Mouse (Mus musculus) olfactory bulb, adult 2 months (tissue): Measurements from ENCODE around the gene Nradd. TPM values are rescaled to one million over a fixed set of nuclear protein-coding genes. Genes with fewer than 3 reads are reported as not detected.

Experiments used
- H3K27ac ChIP-seq: fragments of 200-500 bp; 2 replicates; pipeline ENCODE4 v1.5.1; 2012; ENCODE audit warnings: low read depth, low read length; ENCODE audit not compliant: insufficient read depth
- H3K4me1 ChIP-seq: fragments of 200-500 bp; 2 replicates; pipeline ENCODE4 v1.6.1; 2012; ENCODE audit warnings: low read length; ENCODE audit not compliant: control insufficient read depth, insufficient read depth
- H3K4me3 ChIP-seq: fragments of 200-500 bp; 2 replicates; pipeline ENCODE4 v1.5.1; 2012; ENCODE audit warnings: mild to moderate bottlenecking, low read depth, low read length, moderate library complexity; ENCODE audit not compliant: insufficient read depth
- CTCF ChIP-seq: fragments of 200-500 bp; IDR thresholded peaks from 2 replicates; pipeline ENCODE4 v1.5.1; 2012; ENCODE audit warnings: low read depth, mild to moderate bottlenecking, low read length, moderate library complexity; ENCODE audit not compliant: insufficient read depth
- POLR2A ChIP-seq: fragments of 200-500 bp; IDR thresholded peaks from 2 replicates; pipeline ENCODE4 v1.6.1; 2012; ENCODE audit warnings: mild to moderate bottlenecking, low read depth, low read length, moderate library complexity; ENCODE audit not compliant: insufficient read depth
- WGBS: fragments of 180-500 bp; shearing (Covaris S2); methylation state at CpG from one replicate; pipeline ENCODE4 v1.1.7; 2018; 5-methylcytosine and 5-hydroxymethylcytosine counted together
- polyA plus RNA-seq: library from polyadenylated mRNA; stranded (reverse); fragments of >200 nt; gene quantifications from 2 replicates; pipeline ENCODE4 v1.2.4, GENCODE M21; 2012; ENCODE audit warnings: low replicate concordance; ENCODE audit not compliant: missing spikeins, insufficient read depth, insufficient read length

The Nradd gene
- polyA plus RNA-seq, result not detected in 2 replicates

GRCm38 (mm10) chr9:110624361-110625166 is at the start of gene Nradd:
Nradd (minus strand) TSS chr9:110624452.
- 1% methylated on average over 41 of the region's 41 CpGs for WGBS
- TF ChIP-seq POLR2A (peak; percentile 58), CTCF (no peak)
- Histone ChIP-seq H3K4me1 (peaks cover 16% of the 10 kb centered on the region), H3K4me3 (peak within 1 kb of the TSS; percentile 48), H3K27ac (peak within 1 kb of the TSS; percentile 31)

- 51% methylated on average over 10 of the region's 10 CpGs for WGBS
- peaks cover 36% of the 10 kb centered on the region for H3K4me1 ChIP-seq
- TF ChIP-seq CTCF (no peak), POLR2A (no peak)
- peak overlapping the region; percentile 63 for H3K27ac ChIP-seq
- no peak overlapping the region for H3K4me3 ChIP-seq
Measured at GRCm38 (mm10) chr9:110673107-110673752, 49.0 kb upstream of the Nradd start.

- peak overlapping the region; percentile 63; the same call in 1 of the 2 replicates for H3K27ac ChIP-seq
- TF ChIP-seq POLR2A (no peak), CTCF (0 out of 2 replicates have a peak, but pooled peaks have one; percentile 13)
- peaks cover 37% of the 10 kb centered on the region for H3K4me1 ChIP-seq
- H3K4me3 ChIP-seq, result no peak overlapping the region
- 56% methylated on average over 7 of the region's 7 CpGs for WGBS
Measured at GRCm38 (mm10) chr9:110672462-110673106, 48.3 kb upstream of the Nradd start.

- Histone ChIP-seq H3K4me3 (no peak overlapping the region), H3K27ac (0 out of 2 replicates have a peak overlapping the region, but pooled peaks have one; percentile 14), H3K4me1 (peaks cover 36% of the 10 kb centered on the region)
- 84% methylated on average over 5 of the region's 5 CpGs for WGBS
- TF ChIP-seq CTCF (no peak), POLR2A (no peak)
Measured at GRCm38 (mm10) chr9:110669785-110670184, 45.5 kb upstream of the Nradd start.

GRCm38 (mm10) chr9:110668601-110669293 is 44.5 kb upstream of the Nradd start:
- Histone ChIP-seq H3K27ac (no peak overlapping the region), H3K4me1 (peaks cover 32% of the 10 kb centered on the region), H3K4me3 (no peak overlapping the region)
- no peak for TF ChIP-seq CTCF
- no peak for TF ChIP-seq POLR2A
- WGBS, result 85% methylated on average over 6 of the region's 6 CpGs

GRCm38 (mm10) chr9:110667219-110667836 is 43.1 kb upstream of the Nradd start:
- Histone ChIP-seq H3K4me1 (peaks cover 20% of the 10 kb centered on the region), H3K4me3 (no peak overlapping the region), H3K27ac (no peak overlapping the region)
- 58% methylated on average over 4 of the region's 4 CpGs for WGBS
- TF ChIP-seq POLR2A, result no peak

GRCm38 (mm10) chr9:110666374-110666773 is 42.1 kb upstream of the Nradd start:
- Histone ChIP-seq H3K27ac (no peak overlapping the region), H3K4me3 (no peak overlapping the region), H3K4me1 (peaks cover 18% of the 10 kb centered on the region)
- 42% methylated on average over 8 of the region's 8 CpGs for WGBS
- TF ChIP-seq CTCF (no peak), POLR2A (no peak)

- no peak overlapping the region for H3K27ac ChIP-seq
- no peak overlapping the region for H3K4me3 ChIP-seq
- TF ChIP-seq CTCF, result no peak
- no peak for TF ChIP-seq POLR2A
Measured at GRCm38 (mm10) chr9:110665912-110666311, 41.7 kb upstream of the Nradd start.

More at GRCm38 (mm10) chr9:110665912-110666311, 41.7 kb upstream of the Nradd start:
- 34% methylated on average over 4 of the region's 4 CpGs for WGBS
- peaks cover 18% of the 10 kb centered on the region for H3K4me1 ChIP-seq
